Mouse (Mus musculus) central nervous system, embryonic 18 days (tissue): ENCODE data around the gene Gm49320. TPM values are rescaled to one million over a fixed set of nuclear protein-coding genes. Genes with fewer than 3 reads are reported as not detected.

Source experiments
- polyA plus RNA-seq: library from polyadenylated mRNA; depleted of rRNA; stranded (reverse); fragments of >200 nt; gene quantifications from 2 replicates; pipeline ENCODE4 v1.2.3, GENCODE M21; 2012; rRNA removed

Gene Gm49320
- 2.6 and 2.8 TPM in 2 replicates for polyA plus RNA-seq

DNA sequence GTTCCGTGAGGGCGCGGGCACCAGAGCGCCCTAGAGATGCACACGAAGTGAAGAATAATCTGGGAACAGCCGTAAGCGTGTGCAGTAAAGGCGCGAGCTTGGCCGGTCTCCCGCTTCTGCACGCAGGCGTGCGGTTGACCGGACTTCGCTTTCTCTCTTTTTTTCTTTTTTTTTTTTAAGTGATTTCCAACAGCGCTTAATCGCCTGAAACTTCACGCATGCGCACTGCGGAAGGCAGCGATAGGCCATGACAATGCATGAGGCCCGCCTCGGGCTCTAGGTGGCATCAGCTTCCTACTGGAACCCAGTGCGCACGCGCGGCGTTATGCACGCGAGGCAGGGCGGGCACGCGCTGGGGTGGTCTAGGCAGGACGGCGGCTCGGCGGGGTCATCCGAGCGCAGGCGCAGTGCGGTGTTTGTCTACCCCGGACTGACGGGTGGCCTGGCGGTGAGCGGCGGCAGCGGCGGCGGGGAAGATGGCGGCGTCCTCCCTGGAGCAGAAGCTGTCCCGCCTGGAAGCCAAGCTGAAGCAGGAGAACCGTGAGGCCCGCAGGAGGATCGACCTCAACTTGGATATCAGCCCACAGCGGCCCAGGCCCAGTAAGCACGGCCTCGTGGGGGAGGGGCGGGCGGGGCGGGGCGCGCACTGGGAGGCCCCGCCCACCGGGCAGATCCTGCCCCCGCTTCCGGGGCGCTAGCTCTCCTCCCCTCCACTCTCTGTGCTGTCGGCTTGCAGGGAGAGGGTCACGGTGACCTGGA lies at the start of gene Gm49320, which contains the start of gene Map2k7:
Gm49320 (plus strand) TSS at position 432 of the 759 bp plus-strand sequence.
Map2k7 (plus strand) TSS at position 307 of the 759 bp plus-strand sequence.

DNA sequence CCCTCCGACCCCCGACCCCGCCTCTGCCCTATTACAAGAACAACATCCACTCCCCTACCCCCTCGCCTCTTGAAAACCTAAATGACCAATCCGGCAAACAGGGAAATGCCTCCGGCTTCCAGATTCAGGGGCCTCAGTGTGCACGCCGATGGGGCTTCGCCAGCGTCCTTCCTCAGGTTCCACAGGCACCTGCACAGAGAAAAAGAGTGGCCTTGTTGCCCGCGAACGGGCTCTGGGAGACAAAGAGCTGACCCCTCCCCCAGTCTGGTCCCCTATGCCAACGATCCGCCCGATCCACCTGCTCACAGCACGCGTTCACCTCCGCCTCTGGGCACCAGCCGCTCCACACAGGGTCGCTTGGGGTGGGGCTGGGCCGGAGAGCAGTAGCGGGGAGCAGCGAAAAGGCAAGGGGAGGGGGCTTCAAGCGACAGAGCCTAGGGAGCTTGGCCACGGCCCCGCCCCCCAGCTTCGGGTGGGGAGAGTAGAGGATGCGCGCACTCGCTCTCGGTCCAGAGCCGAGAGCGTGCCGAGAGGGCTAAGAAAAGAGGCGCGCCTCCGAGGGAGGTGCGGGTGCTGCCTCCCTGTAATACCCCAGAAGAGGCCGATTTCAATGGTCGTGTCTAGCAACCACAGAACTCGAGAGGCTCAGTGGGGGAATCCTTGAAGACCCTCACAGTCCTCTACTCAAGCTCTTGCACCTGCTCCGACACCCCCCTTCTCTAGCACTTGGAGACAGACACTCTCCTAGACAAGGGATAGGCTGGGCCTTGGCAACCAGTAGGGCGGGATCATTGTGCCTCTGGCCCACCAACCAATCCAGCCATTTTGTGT lies 21.7 kb upstream of the Gm49320 start, which contains the start of gene Prr36:
Prr36 (minus strand) TSS at position 669 of the 831 bp plus-strand sequence.

DNA sequence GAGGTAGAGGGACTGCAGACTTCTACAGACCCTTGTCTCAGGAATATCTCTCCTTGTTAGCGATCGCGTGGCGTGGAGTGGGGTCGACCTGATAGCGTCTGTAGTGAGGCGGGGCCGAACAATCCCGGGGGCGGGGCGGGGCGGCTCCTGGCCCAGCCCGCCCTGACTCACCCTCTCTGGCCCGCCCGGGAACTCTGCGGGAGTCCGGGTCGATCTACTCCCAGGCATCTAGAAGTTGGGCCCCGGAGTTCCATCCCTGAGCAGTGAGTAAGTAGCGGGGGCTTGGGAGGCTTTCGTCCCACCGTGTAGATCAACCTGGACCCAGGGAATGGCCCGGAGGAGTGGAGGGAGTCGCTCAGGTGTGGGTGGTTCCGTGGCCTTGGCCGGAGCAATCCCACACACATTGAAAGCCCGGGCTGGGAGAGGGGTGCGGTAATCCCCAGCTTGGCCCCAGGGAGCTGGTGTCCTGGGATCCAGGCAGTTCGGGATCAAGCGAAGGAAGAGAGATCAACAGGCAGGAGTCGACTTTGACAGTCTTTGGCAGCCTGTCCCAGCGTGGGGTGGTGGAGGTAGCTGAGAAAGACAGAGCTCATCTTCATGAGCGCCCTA lies 11.8 kb upstream of the Gm49320 start, which contains the start of gene Lrrc8e:
Lrrc8e (plus strand) TSS at position 89 of the 609 bp plus-strand sequence.

DNA sequence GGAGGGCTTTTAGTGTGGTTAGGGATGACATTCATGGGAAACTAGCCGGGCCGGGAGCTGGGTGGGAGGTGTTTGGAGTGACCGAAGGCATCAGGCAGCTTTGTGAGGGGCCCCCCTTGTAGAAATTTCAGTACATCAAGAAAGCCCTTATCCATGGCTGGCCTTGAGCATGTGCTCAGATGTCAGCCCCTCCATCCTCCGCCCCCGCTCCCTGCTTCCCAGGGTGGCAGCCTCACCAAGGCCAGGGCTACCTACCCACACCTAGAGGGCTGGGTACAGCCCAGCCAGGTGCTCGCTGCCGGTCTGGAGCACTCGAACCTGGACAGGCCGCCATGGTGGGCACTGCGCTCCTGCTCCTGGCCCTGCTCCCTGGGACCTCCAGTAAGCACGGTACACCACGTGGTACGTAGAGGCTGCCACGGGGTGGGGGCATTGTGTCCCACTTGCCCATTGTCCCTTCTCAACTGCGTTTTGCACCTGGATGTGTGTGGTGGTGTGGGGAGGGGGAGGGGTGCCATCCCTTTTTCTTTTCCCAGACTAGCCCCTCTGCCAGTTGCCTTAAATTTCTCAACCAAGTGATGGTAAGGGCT lies 9.4 kb downstream of the Gm49320 start, which contains the start of gene Tgfbr3l:
Tgfbr3l (plus strand) TSS at position 264 of the 590 bp plus-strand sequence.

DNA sequence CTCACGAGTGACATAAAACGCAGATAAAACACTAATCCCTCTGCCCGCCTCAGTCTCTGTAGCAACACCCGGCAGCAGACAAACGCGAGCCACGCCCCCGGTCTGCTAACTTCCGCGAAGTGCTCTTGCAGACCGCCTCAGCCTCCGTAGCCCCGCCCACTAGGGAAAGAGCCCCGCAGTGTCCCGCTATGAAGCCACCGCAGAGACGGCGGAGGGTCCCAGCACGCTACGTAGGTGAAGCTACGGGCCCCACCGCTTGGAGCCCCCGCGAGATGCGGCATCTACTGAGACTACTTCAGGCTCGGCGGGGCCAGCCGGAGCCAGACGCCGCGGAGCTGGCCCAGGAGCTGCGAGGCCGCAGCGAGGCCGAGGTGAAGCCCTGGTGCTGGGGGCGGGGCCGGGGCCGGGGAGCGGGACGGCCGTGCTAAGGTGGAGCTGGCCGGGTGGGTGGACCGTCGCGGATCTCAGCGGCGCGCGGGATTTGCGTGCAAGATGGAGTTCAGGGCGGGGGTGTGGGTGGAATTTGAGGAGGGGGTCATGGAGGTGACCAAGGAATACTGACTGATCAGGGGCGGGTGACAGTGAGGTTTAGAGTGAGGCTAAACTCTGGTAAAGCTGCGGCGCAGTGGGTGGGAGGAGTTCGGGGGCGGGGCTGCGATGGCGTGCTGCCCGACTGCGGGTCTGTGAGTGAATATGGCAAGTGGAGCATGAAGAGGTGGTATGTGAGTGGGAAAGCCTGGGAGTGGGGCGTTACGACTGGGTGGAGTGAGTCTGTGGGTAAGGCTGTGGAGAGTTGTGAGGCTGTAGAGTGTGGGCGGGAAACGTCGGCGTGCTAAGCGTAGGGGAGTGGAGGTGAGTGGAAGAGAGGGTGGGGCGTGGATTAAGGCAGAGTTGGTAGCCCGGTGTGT lies 14.5 kb downstream of the Gm49320 start, which contains the start of gene Snapc2:
Snapc2 (plus strand) TSS at position 147 of the 908 bp plus-strand sequence.

GRCm38 (mm10) chr8:4259125-4259804 lies 20.6 kb downstream of the Gm49320 start, which contains the start of gene Ctxn1:
Gene Ctxn1 (minus strand): TSS chr8:4259274.

GRCm38 (mm10) chr8:4275275-4276110 lies 36.8 kb downstream of the Gm49320 start, which contains the start of gene Timm44:
Gene Timm44 (minus strand): TSS chr8:4275913.

Other genes starting within 250 kb of the Gm49320 start
- 0.09 and 0.13 TPM in 2 replicates for gene Cd209f, start 133.0 kb upstream of the Gm49320 start, polyA plus RNA-seq
- gene Cd209g, start 104.8 kb upstream of the Gm49320 start, polyA plus RNA-seq, result not detected in 2 replicates
- 90.6 and 100 TPM in 2 replicates for gene Evi5l, start 72.3 kb upstream of the Gm49320 start, polyA plus RNA-seq
- gene Prr36, start 21.4 kb upstream of the Gm49320 start, polyA plus RNA-seq, result 27.0 and 36.3 TPM in 2 replicates
- 0.05 TPM in 1 of 2 replicates, not detected in the other for gene Lrrc8e, start 12.0 kb upstream of the Gm49320 start, polyA plus RNA-seq
- 45.0 and 47.8 TPM in 2 replicates for gene Map2k7, start 125 bp upstream of the Gm49320 start, polyA plus RNA-seq
- 20.2 and 20.8 TPM in 2 replicates for gene Tgfbr3l, start 9.3 kb downstream of the Gm49320 start, polyA plus RNA-seq
- gene Snapc2, start 14.2 kb downstream of the Gm49320 start, polyA plus RNA-seq, result 63.3 and 64.1 TPM in 2 replicates
- gene Ctxn1, start 20.4 kb downstream of the Gm49320 start, polyA plus RNA-seq, result 411 and 502 TPM in 2 replicates
- gene Timm44, start 37.0 kb downstream of the Gm49320 start, polyA plus RNA-seq, result 85.2 and 87.1 TPM in 2 replicates
- gene Ccl25, start 86.3 kb downstream of the Gm49320 start, polyA plus RNA-seq, result 13.8 and 14.7 TPM in 2 replicates
- gene Elavl1, start 86.5 kb downstream of the Gm49320 start, polyA plus RNA-seq, result 40.4 and 40.9 TPM in 2 replicates